Mouse (Mus musculus) liver, adult (tissue): ENCODE results near the gene Hk2.

ENCODE experiments used
- GATA4 ChIP-seq: IDR thresholded peaks from 2 replicates; pipeline ENCODE4 v1.6.1; 2014; ENCODE audit warnings: mild to moderate bottlenecking, low read length; ENCODE audit not compliant: insufficient replicate concordance

The Hk2 gene

GRCm38 (mm10) chr6:82702593-82703017 lies 71.6 kb downstream of the Hk2 start:
- no peak for TF ChIP-seq GATA4

GRCm38 (mm10) chr6:82701296-82701695 lies 73.0 kb downstream of the Hk2 start:
- TF ChIP-seq GATA4: no peak

GRCm38 (mm10) chr6:82699831-82700230 lies 74.4 kb downstream of the Hk2 start:
- no peak for TF ChIP-seq GATA4

GRCm38 (mm10) chr6:82696736-82697135 lies 77.5 kb downstream of the Hk2 start:
- TF ChIP-seq GATA4: no peak

- no peak for TF ChIP-seq GATA4
These were observed 79.6 kb downstream of the Hk2 start for GRCm38 (mm10) chr6:82694668-82695067.

GRCm38 (mm10) chr6:82689474-82689873 lies 84.8 kb downstream of the Hk2 start:
- TF ChIP-seq GATA4: no peak

- TF ChIP-seq GATA4: no peak
These were observed 90.1 kb downstream of the Hk2 start for GRCm38 (mm10) chr6:82684136-82684535.
